Mouse (Mus musculus): ENCODE data around the gene Snx10. TPM values are rescaled to one million over a fixed set of nuclear protein-coding genes. Genes with fewer than 3 reads are reported as not detected.

Snx10 gene
- polyA plus RNA-seq, 1 experiment from 2014 or later = 14.4 TPM

DNA sequence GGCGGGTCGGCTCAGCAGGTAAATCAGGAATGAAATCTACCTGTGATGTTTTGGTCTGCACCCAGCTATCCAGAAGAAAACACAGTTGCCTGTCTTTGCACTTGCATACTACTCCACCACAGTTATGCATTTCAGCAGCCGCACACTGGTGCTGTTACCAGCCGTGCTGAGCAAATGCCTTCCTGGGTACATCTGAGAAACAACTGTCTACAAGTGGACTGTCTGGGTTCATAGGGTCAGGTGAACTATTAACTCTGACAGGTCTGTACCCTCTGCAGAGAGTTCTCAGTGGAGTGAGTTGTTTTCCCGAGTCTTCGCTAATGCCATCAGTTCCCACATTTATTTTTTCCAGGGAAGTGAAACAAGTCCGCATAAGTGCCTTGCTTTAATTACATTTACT, 17.7 kb downstream of the Snx10 start:
- Histone ChIP-seq H3K4me1 (replicated peaks) (peaks cover 3% of the 10 kb centered on the region; the same call in 1 of the 2 replicates), H3K4me2 (replicated peaks) (no peak overlapping the region), H3K27me3 (replicated peaks) (no peaks in the 10 kb centered on the region), H3K9me3 (no peaks in the 10 kb centered on the region), H3K4me3 (replicated peaks) (no peak overlapping the region), H3K36me3 (no peaks in the 10 kb centered on the region), H3K9ac (no peak overlapping the region), H3K27ac (no peak overlapping the region)
- WGBS = 54% methylated on average over 7 of the region's 7 CpGs
- no peak; the same call in 1 of the 2 replicates for ATAC-seq

DNA sequence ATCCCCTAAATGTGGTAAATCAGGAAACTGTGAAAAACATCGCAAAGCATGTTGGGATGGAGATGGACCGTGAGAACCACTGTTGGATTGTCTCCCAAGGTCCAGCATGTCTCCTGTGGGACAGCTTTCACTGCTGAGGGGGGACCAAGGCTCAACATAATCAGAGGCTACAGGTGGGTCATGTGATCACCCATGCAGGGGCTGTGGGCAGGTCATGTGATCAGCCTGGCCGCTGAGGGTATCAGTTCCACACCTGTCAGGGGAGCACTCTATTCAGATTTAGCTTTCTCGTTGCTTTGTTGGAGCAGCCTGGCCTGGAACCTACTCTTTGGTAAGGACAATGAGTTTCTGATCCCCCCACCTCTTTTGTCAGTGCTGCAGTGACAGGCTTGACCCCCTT, 18.4 kb downstream of the Snx10 start:
- H3K27me3 ChIP-seq (replicated peaks) = no peaks in the 10 kb centered on the region
- WGBS = 80% methylated on average over 4 of the region's 4 CpGs
- no peaks in the 10 kb centered on the region for H3K36me3 ChIP-seq
- H3K9me3 ChIP-seq = no peaks in the 10 kb centered on the region
- H3K4me2 ChIP-seq (replicated peaks) = no peak overlapping the region
- H3K4me3 ChIP-seq (replicated peaks) = no peak overlapping the region
- H3K27ac ChIP-seq = no peak overlapping the region
- peaks cover 3% of the 10 kb centered on the region; the same call in 1 of the 2 replicates for H3K4me1 ChIP-seq (replicated peaks)
- no peak overlapping the region for H3K9ac ChIP-seq
- no peak for ATAC-seq

DNA sequence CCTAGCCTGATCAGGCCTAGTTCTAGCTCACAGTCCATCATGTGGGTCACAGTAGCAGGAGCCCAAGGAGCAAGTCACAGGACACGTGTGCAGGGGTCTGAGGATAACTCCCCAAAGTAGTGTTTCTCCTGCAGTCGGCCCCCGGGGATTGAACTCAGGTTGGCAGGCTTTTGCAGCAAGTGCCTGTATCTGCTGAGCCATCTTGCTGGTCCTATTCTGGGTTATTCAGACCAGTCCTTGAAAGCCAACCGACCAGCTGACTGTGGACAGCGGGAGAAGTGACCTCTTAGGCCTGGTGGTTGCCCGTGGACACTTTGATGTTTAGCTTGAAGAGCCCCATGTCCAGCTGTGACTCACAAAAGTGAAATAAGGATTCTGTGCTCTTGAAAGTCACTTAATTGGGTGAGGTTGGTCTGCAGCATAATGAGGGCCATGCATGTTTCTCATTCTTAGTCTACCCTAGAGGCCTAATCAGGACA, 20.0 kb downstream of the Snx10 start:
- peaks cover 3% of the 10 kb centered on the region; the same call in 1 of the 2 replicates for H3K4me1 ChIP-seq (replicated peaks)
- WGBS = 84% methylated on average over 6 of the region's 6 CpGs
- H3K27me3 ChIP-seq (replicated peaks) = no peaks in the 10 kb centered on the region
- H3K9ac ChIP-seq = no peak overlapping the region
- no peak overlapping the region for H3K4me2 ChIP-seq (replicated peaks)
- H3K4me3 ChIP-seq (replicated peaks) = no peak overlapping the region
- H3K36me3 ChIP-seq = no peaks in the 10 kb centered on the region
- H3K27ac ChIP-seq = no peak overlapping the region
- no peaks in the 10 kb centered on the region for H3K9me3 ChIP-seq
- no peak for ATAC-seq

DNA sequence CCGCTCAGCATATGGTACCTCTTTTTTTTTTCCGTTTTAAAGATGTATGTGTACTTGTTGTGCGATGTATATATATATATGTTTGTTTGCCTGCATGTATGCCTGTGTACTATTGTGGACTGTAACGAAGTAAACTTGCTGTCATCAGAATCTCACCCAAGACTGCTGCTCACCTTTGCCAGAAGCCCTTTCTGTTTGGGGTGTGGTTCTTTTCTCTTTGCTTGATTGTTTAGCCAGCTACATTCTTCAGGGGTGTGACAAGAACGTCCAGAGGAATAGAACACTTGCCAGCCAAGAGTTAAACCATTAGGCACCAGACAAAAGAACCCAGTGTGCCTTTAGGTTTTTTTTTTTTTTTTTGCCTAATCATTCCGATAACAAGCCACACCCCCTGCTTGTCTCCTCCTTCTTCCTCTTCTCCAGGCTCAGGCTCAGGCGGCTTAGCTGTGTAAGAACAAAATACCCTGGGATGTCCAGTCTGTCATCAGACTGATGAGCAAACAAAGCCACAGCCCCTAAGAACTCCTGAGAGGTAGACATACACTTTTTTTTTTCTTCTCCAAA, 20.5 kb downstream of the Snx10 start:
- H3K4me2 ChIP-seq (replicated peaks) = no peak overlapping the region
- no peak overlapping the region for H3K9ac ChIP-seq
- peak; percentile 40; the same call in 1 of the 2 replicates for ATAC-seq
- H3K27ac ChIP-seq = no peak overlapping the region
- no peak overlapping the region for H3K4me3 ChIP-seq (replicated peaks)
- H3K36me3 ChIP-seq = no peaks in the 10 kb centered on the region
- no peaks in the 10 kb centered on the region for H3K27me3 ChIP-seq (replicated peaks)
- H3K9me3 ChIP-seq = no peaks in the 10 kb centered on the region
- 45% methylated on average over 7 of the region's 7 CpGs for WGBS
- H3K4me1 ChIP-seq (replicated peaks) = peaks cover 3% of the 10 kb centered on the region; the same call in 1 of the 2 replicates

DNA sequence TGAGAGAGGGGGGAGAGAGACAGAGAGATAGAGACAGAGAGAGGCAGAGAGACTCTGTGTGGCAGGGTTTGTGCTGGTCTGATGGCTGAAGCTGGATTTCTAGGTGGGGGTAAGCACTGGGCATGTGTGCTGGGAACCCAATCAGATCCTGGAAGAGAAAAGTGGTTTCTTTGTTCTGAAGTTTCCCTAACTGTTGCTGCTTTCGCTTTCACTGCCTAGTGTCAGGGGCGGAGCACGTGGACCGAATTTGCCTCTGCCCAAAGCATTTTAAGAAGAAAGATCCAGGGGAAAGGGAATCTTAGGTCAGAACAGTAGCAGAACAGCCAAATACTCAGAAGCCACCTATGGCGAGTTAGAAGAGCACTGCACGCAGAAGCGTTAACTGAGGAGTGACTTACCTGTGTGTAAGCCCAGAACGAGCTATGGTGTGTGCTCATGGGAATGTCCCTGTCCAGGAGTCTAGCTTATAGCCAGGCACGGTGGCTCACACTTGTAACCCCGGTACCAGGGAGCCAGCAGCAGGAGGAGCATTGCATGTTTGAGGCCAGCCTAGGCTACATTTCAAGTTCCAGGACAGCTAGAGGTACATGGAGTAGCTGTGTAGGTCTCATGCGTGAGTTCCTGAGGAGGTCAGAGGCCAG, 21.6 kb downstream of the Snx10 start:
- no peak overlapping the region for H3K9ac ChIP-seq
- peaks cover 3% of the 10 kb centered on the region; the same call in 1 of the 2 replicates for H3K4me1 ChIP-seq (replicated peaks)
- no peaks in the 10 kb centered on the region for H3K36me3 ChIP-seq
- WGBS = 76% methylated on average over 11 of the region's 11 CpGs
- H3K9me3 ChIP-seq = no peaks in the 10 kb centered on the region
- no peak overlapping the region; the same call in 1 of the 2 replicates for H3K4me2 ChIP-seq (replicated peaks)
- H3K27ac ChIP-seq = no peak overlapping the region
- H3K27me3 ChIP-seq (replicated peaks) = no peaks in the 10 kb centered on the region
- H3K4me3 ChIP-seq (replicated peaks) = no peak overlapping the region
- peak; percentile 15; the same call in 1 of the 2 replicates for ATAC-seq

DNA sequence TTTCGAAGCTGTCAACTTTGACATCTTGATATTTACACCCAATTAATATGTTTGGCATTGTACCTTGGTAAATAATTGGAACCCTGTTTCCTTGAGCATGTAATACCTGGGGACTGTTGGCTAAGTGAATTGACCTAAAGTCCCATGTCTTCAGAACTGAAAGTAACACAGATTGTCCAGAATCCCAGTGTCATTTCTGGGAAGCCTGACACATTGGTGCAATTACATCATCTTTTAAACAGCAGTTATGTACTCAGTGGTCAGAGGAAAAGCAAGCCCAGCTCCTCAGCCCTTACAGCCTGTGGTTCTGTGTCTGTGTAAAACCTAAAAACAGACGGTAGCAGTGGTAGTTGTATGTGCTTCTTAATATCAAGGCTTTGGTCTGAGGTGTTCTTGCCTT, 22.4 kb downstream of the Snx10 start:
- ATAC-seq = no peak

DNA sequence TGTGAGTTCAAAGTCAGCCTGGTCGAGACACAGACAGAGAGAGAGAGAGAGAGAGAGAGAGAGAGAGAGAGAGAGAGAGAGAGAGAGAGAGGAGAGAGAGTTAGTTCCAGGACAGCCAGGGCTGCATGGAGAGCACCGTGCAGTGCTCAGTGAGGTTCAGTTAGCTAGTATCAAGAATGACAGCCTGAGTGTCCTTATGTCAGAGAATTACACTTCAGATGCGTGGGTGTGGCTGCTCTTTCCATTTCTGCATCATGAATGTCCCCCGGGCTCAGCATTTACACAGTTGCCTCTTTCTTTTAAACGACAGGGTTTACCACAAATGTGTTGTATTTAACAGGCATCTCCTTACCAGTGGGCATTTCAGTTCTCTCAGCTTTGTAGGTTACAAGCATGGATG, 25.1 kb downstream of the Snx10 start:
- no peaks in the 10 kb centered on the region for H3K36me3 ChIP-seq
- H3K4me3 ChIP-seq (replicated peaks) = no peak overlapping the region
- 77% methylated on average over 5 of the region's 5 CpGs for WGBS
- H3K9ac ChIP-seq = no peak overlapping the region
- no peak overlapping the region for H3K4me2 ChIP-seq (replicated peaks)
- H3K4me1 ChIP-seq (replicated peaks) = no peaks in the 10 kb centered on the region; the same call in 1 of the 2 replicates
- no peaks in the 10 kb centered on the region for H3K27me3 ChIP-seq (replicated peaks)
- ATAC-seq = no peak
- H3K9me3 ChIP-seq = no peaks in the 10 kb centered on the region
- no peak overlapping the region for H3K27ac ChIP-seq

More for the DNA sequence above, 22.4 kb downstream of the Snx10 start:
- Histone ChIP-seq H3K4me1 (replicated peaks) (peaks cover 3% of the 10 kb centered on the region; the same call in 1 of the 2 replicates), H3K9me3 (no peaks in the 10 kb centered on the region), H3K36me3 (no peaks in the 10 kb centered on the region), H3K27me3 (replicated peaks) (no peaks in the 10 kb centered on the region), H3K4me3 (replicated peaks) (no peak overlapping the region), H3K27ac (no peak overlapping the region), H3K9ac (no peak overlapping the region), H3K4me2 (replicated peaks) (no peak overlapping the region)
- 77% methylated on average over 2 of the region's 2 CpGs for WGBS

DNA sequence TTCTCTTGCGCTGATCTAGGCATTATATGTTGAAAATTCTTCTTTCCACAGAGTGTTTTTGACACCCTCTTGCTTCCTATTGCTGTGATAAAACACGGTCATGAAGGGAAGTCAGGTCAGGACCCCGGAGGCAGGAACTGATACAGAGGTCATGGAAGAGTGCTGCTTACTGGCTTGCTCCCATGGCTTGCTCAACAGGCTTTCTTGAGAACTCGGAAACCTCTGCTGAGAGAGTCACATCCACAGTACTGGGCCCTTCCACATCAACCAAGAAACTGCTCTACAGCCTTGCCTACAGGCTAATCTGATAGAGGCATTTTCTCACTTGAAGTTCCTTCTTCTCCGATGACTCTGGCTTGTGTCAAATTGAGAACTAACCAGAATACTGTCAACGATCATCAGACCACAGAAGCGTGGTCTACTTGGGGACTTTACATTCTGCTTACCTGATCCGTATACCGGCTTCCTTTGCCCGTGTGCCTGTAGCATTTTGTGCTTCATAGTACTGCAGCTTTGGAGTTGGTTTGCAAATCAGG, 27.6 kb downstream of the Snx10 start:
- no peak for ATAC-seq
- no peak overlapping the region for H3K4me2 ChIP-seq (replicated peaks)
- WGBS = 90% methylated on average over 10 of the region's 10 CpGs
- H3K36me3 ChIP-seq = no peaks in the 10 kb centered on the region
- H3K27me3 ChIP-seq (replicated peaks) = no peaks in the 10 kb centered on the region
- H3K9me3 ChIP-seq = no peaks in the 10 kb centered on the region
- no peak overlapping the region for H3K9ac ChIP-seq
- H3K4me3 ChIP-seq (replicated peaks) = no peak overlapping the region
- H3K27ac ChIP-seq = no peak overlapping the region
- H3K4me1 ChIP-seq (replicated peaks) = no peaks in the 10 kb centered on the region

DNA sequence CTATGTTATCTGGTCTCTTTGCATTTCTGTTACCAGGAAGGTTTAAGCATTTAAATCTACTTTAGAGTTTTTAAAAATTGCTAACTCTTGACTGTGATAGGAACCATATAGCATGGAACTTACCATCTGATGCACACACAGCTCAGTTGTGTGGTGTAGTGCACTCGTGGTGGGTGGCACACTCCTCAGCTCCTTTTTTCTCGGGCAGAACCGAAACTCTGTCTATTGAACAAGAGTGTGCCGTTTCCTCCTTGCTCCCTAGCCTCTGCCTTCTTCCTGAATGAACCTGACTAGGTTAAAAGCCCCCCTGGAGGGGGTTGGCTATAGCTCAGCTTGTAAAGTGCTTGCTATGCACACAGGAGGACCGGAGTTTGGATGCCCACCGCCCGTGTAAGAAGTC, 32.9 kb downstream of the Snx10 start:
- WGBS = 91% methylated on average over 7 of the region's 7 CpGs
- no peak overlapping the region for H3K27ac ChIP-seq
- no peaks in the 10 kb centered on the region for H3K36me3 ChIP-seq
- no peak for ATAC-seq
- no peak overlapping the region for H3K4me3 ChIP-seq (replicated peaks)
- no peak overlapping the region for H3K9ac ChIP-seq
- H3K27me3 ChIP-seq (replicated peaks) = no peaks in the 10 kb centered on the region
- no peaks in the 10 kb centered on the region for H3K4me1 ChIP-seq (replicated peaks)
- H3K4me2 ChIP-seq (replicated peaks) = no peak overlapping the region
- no peaks in the 10 kb centered on the region for H3K9me3 ChIP-seq

DNA sequence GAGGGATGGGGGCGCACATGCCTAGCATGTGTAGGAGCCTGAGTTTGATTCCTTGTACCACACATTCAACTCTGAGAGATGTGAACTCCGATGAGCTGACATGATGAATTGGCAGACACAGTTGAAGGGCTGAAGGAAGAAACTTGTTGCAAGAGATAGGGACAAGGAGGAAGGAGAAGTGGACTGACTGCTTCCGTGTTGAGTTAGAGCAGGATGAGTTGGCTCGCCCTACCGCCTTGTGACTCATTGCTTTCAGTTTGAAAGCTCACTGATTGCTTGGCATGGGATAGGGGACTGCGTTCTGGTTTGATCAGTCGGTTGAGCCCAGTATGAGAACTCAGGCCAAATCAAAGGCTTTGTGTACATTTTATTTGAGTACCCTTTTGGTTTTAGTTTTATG, 34.6 kb downstream of the Snx10 start:
- 95% methylated on average over 7 of the region's 7 CpGs for WGBS
- H3K4me1 ChIP-seq (replicated peaks) = no peaks in the 10 kb centered on the region
- H3K4me2 ChIP-seq (replicated peaks) = no peak overlapping the region
- H3K27ac ChIP-seq = no peak overlapping the region
- no peaks in the 10 kb centered on the region for H3K9me3 ChIP-seq
- ATAC-seq = no peak
- H3K27me3 ChIP-seq (replicated peaks) = no peaks in the 10 kb centered on the region
- H3K9ac ChIP-seq = no peak overlapping the region
- H3K4me3 ChIP-seq (replicated peaks) = no peak overlapping the region
- no peaks in the 10 kb centered on the region for H3K36me3 ChIP-seq

DNA sequence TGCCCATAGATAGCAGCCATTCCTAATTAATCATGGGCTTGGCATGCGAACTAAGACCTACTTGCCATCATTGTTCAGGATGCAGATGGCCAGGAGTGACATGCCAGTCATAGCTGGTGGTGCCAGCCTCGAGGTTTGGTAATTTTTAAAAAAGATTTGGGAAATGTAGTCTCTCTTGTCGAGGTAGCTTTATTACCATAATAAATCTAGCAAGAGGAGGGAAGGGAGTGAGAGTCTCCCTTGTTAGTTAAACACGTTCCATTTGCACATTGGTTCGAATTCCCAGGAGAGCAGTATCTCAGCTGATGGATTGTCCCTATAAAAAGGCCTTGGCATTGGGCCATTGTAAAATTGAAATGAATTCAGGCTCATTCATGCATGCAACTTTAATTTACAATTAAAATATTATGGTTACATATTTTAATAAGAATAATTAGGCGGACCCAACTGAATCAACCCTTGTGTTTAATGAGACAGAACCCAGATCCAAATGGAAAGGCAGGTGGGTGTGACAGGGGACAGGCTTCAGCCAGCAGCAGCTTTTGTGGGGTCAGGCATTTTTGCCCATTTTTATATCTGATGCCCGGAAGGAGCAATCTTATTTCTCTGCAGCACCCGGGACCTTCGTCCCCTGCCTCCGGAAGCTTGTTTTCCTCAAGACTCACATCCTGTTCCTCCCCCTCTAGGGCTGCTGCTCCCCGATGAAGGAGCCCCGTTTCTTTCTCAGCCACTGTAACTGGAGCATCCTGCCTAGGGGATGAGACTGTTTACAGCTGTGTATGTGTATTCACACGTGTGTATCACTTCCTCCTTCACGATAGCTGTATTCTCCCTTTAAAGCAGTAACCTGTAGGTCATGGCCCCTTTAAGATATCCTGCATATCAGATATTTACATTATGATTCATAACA, 43.3 kb downstream of the Snx10 start:
- no peaks in the 10 kb centered on the region for H3K27me3 ChIP-seq (replicated peaks)
- H3K4me3 ChIP-seq (replicated peaks) = no peak overlapping the region
- H3K27ac ChIP-seq = no peak overlapping the region
- H3K4me1 ChIP-seq (replicated peaks) = no peaks in the 10 kb centered on the region
- no peaks in the 10 kb centered on the region for H3K36me3 ChIP-seq
- no peak for ATAC-seq
- no peak overlapping the region for H3K9ac ChIP-seq
- H3K4me2 ChIP-seq (replicated peaks) = 0 out of 2 replicates have a peak overlapping the region, but pooled peaks have one; percentile 6
- WGBS = 38% methylated on average over 14 of the region's 14 CpGs
- H3K9me3 ChIP-seq = no peaks in the 10 kb centered on the region

DNA sequence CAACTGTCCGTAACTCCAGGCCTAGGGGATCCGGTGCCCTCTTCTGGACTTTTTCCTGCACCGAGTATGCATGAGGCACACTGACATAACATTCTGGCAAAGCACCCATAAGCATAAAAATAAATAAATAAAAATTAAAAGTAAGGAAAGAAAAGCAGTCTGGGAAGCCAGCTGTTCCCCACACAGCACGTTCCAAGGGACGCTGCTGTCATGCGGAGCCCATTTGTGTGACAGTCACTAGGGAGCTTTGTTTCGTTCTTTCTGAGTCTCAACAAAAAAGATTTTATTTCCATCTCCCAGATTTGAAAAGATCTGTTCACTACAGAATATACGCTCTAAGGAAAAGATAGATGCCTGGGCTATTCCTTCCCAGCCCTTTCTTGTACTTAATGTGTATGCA, 45.4 kb downstream of the Snx10 start:
- Histone ChIP-seq H3K4me1 (replicated peaks) (no peaks in the 10 kb centered on the region), H3K4me2 (replicated peaks) (no peak overlapping the region), H3K27ac (no peak overlapping the region), H3K36me3 (no peaks in the 10 kb centered on the region), H3K4me3 (replicated peaks) (no peak overlapping the region), H3K9ac (no peak overlapping the region), H3K27me3 (replicated peaks) (no peaks in the 10 kb centered on the region), H3K9me3 (no peaks in the 10 kb centered on the region)
- WGBS = 88% methylated on average over 8 of the region's 8 CpGs
- ATAC-seq = no peak

Data from intestine, embryonic 15.5 days (tissue).